Mouse (Mus musculus): Measurements from ENCODE around the gene Map3k11.

The Map3k11 gene

DNA sequence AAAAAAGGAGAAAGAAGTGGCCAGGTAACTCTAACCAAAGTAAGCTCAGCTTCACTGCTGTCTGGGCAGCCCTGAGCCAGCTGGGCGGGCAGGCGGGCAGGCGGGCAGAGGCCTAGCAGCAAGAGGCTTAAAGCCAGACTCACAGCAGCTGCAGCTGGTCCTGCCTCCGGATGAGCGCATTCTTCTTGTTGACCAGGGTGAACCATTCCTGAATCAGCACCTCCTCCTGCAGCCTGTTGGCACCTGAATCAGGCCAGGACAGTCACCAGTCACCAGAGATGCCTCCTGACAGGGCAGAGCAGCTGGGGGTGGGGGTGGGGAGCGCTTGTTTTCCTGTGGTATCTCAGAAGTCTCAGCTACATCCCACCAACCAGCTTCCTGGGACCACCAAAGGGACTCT lies 21.5 kb downstream of the Map3k11 start:
- no peak for DNase-seq (ENCODE audit: low spot score in 2 of 2)

DNA sequence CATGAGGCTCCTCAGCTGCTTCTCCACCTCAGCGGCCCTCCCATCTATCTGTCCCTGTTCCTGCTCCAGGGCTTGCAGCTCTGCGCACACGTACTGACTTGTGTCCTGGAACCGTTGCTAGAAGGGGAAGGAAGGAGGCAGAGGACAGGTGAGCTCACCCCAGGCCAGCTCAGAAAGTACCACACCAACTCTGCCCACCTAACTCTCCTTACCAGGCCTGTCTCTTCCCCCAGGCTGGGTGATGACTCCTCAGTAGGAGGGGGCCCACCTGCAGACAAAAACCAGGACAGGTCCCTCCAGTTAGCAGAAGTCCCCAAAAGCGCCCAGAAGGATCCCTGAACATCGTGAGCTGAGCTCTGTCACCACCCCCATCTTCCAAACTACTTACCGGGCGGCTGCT lies 22.0 kb downstream of the Map3k11 start:
- no peak for DNase-seq (ENCODE audit: low spot score in 2 of 2)

DNA sequence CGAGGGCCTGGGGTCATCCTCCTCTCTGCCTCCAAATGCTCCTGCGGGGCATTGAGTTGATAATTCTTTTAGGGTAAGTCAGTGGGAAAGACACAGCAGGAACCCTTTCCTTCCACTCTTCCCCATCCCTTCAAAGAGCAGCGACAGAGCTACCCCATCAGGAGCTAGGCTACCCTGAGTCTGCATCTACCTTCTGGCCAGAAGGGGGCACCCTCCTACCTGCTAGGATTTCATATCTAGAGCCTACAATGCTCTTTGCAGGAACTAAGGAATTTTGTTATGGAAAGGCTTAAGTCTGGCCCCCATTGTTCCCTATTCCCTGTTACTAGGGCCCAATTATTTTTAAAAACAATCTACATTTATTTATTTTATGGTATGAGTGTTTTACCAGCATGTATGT lies 22.7 kb downstream of the Map3k11 start:
- peak; percentile 75 to 86 for DNase-seq (ENCODE audit: low spot score in 2 of 2)

DNA sequence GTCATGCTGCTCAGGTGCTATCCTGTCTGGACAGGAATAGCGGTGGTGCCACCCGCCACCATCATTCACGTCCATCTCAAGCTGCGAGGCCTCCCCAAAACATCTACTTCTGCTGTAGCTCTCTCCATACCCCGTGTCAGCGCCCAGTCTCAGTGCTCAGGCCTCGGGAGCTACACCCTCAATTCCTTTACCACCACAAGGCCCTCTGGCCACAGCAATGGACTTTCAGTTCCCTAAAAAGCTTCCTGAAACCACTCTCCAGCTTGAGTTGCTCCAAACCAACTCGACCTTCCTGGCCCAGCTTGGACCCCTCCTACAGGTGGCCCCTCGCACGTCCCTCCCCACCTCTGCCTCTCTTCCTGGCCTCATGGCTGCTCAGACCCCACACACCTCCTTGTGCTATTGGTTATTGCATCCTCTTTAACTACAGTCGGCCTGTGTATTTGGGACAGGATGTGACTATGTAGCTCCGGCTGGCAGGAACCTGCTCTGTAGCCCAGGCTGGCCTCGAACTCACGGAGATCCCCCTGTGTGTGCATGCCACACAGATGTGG lies 23.4 kb downstream of the Map3k11 start:
- DNase-seq (ENCODE audit: low spot score in 2 of 2), result no peak

DNA sequence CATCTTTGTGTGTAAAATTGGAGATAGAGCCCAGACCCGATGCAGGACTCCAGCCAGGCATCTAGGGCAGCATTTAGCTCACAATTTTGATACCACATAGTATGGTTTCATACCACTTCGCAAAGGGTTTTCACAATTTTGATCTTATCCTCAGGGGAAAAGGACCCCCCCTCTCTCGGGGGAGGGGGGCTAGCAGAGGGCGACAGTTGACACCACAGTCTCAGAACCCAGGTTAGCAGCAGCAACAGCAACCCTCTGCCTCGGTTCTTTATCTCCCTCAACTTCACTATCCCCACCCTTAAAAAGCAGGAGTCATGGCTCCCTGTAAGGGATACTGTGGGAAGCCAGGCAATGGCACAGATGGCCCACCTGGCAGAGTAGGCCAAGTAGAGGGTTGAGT lies 24.7 kb downstream of the Map3k11 start:
- DNase-seq (ENCODE audit: low spot score in 2 of 2), result no peak

DNA sequence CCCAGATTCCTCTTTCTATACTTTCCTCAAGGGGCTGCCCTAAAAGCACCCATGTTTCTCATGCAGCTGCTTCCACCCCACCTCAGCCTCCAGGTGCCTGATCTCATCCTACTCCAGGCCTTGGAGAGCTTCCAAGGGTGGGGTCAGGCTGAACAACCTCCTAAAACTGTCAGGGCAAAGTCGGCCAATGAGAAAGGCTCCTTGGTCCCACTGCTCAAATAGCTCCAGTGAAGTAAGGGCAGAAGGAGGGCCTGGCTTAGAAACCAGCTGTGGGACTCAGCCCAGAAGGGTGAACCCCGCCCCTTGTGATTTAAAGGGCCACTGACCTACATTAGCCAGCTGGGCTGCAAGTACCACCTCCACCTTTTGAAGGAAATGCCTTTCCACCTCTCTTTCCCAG lies 25.2 kb downstream of the Map3k11 start:
- DNase-seq (ENCODE audit: low spot score in 2 of 2), result no peak

DNA sequence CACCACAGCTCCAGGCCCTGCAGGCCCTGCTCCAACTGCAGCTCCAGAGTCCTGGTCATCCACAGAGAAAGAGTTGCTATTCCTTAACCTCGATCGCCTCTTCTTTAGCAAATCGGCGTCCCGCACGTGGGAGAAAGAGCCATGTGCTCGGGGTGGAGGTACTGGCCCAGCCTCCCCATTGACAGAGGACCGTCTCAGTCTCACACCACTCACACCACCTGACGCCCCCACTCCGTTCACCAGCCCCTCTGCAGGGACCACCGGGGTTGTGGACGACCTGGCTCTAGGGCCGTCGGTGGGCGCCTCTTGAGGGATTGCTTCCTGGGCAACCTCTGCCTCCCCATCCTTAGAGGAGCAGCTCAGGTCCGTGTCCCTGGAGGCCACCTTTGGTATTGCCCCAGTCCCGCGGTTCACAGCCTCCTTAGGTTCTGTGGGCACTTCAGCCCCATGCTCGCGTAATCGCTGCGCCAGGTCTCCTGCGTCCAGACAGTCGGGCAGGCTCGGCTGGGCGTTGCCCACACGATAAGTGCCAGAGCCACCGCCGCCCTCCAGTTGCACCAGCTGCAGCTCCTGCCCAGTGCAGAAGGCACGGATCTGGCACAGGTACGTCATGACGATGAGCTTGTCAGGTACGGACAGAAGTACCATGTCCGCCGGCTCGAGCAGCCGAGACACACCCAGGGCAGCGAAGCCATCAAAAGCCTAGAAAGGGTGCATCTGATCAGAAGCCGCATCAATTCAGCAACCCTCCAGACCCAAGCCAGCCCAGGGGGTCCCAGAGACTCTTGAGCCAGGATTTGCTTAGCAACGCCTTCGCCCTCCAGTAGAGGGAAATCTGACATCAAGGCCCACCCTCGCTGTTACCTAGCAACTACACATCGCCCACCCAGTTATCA lies 27.5 kb downstream of the Map3k11 start:
- peak; percentile 53 to 54 for DNase-seq (ENCODE audit: low spot score in 2 of 2)

DNA sequence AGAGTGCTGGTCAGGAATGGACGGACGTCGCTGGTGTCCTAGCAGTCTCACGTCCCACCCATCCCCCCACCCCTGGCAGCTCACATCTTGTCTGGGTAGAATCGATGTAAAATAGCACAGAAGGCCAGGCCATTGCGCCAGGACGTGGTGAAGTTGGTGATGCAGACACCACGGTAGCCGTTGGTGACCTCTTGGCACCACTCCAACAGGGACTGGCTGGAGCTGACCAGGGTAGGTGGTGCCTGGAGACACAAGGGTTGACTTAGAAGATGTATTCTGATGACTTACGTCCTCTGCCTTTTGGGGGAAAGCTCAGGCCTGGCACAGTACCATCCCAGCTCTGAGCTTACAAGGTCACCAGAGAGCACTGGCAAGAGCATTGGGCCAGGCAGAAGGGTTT lies 28.4 kb downstream of the Map3k11 start:
- no peak for DNase-seq (ENCODE audit: low spot score in 2 of 2)

DNA sequence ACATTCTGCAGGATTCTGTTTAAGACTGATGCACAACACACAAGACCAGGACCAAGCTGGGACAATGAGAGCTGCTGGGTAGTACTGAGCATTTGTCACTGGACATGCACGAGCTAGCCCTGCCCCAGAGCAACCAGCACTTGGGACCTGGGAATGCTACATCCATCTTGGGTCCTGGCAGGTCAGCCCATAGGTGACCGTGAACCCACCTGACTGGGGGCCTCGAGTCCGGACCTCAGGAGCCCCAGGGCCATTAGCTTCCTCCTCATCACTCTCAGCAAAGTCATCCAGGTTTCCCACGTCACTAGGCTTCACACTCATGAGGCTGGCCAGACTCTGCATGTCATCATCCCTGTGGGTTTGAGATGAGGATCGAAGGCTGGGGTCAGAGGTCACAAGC lies 32.7 kb downstream of the Map3k11 start:
- DNase-seq (ENCODE audit: low spot score in 2 of 2), result no peak

DNA sequence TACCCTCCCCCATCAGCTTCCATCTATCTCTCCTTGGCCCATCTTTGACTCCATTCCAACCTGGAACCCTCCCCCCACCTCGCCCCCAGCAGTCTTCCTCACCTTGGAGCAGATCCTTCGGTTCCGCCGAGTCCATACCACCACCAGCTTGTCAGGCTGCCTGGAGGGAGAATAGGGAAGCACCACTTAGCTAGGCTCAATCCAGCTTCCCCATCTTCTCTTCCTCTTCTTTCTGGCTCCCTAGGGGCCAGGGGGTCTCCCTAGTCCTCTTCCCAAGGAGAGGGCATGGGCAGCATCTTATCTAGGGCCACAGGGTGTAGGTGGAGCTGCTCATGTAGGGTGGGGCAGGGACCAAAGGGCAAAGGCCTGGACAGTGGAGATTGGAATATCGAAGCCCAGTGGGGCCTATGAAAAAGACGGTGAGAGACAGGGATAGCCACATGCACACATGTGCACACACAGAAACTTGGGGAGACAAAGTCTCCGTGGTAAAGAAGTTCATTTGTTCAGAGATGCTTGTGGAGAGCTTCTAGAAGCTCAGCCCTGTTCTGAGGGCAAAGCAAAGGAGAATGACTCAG lies 34.4 kb downstream of the Map3k11 start:
- DNase-seq (ENCODE audit: low spot score in 2 of 2), result no peak

DNA sequence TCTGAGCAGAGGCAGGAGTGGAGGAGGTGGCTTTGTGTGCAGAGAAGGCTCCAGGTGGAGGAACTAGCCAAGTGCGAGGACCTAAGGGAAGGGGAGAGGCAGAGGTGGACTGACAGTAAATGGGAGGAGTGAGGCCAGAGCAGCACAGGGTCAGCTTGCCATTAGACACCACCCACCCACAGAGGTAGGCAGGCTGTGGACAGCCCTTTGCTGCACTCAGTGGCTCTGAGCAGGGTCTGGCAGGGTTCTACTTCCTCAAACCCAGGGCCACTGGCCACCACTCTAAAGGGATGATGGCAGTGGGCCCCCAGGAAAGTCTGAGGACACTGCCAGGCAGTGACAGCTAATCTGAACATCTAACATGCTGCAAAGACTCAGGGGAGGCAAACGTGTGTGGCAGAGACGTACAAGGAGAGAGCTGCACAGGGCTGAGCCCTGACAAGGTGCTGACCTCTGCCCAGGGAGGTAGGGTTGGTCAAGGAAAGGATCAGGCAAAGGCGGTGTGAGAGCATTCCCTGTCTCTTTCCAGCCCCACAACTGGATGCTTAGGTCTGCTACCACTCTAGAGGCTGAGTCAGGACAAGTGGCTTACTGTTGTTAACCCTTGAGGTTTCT lies 35.5 kb downstream of the Map3k11 start:
- no peak for DNase-seq (ENCODE audit: low spot score in 2 of 2)

DNA sequence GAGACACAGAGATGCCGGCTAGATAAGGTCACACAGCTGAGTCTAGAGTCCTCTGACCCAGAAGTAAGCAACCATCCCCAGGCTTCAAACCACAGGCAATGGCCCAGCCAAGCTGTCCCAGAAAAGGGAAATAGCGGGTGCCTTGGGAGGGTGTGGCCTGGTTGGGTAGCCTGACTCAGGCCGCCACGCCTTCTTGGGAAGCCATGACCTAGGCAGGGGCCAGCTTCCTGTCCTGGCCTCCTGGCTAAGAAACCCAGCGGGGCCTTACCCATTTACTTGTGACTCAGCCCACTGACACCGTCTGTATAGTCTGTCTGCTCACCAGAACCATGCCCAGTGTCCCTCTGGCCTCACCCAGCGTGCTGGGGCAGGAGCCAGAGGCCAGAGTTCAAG lies 36.0 kb downstream of the Map3k11 start:
- no peak for DNase-seq (ENCODE audit: low spot score in 2 of 2)

DNA sequence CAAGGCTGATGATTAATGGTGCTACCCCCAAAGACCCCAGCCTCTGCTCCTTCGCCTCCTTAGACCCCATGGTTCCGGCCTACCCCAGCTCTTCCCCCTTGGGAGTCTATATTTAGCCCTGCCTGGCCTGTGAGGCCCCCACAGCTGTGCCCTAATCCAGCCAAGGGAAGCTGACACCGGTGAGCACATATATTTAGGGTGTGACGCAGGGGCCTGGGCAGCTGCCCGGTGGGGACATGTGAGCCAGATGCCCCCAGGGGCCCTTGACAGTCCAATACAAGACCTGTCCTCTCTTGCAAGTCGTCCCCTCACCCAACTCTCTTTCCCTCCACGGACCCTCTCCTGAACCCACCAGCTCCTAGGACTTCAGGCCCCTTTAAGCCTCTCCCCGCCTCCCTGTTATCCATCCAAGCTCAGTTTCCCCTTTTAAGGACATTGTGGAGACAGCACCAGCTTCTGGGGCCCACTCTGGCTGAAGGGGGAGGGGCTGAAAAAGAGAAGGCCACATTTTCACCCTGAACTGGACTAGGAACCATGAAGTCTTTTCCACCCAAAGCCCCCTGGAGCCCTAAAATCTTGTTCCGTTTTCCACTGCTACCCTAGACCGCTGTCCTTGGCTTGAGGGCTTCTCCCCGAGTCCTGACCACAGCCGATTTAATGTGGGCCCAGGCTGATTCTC lies 36.6 kb downstream of the Map3k11 start:
- DNase-seq (ENCODE audit: low spot score in 2 of 2), result no peak

DNA sequence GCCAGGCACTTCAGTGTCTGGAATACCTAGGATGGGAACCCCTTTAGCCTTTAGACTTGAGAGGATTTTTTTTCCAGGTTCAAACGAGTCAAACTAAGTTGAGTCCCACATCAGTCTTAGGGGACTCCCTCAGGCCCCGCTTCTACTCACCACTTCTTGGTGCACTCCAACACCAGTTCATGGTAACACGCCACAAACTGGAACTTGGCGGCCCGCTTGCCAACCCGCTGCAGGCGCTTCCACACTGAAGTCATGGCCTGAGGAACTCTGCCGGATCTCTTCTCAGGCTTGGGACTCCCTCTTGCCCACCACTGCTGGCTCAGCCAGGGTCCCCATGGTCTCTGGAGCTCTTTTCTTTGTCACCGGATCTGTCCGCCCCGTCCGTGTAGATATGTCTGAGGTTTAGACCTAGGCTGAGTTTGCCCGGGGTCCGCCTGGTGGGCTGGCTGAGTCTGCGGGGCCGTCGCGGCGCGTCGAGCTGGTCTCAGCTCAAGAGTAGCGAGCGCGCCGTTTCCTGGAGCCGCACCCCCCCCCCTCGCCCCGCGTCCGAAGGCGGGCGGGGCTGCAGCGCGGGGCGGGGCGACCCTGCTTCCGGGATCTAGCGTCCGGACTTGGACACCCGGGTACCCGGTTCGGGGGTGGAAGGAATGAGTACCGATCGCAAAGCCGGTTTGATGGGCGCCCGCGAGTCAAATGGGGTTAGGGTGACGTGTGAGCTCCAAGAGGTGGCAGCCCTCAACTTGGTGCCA lies 37.4 kb downstream of the Map3k11 start, which contains the start of gene Ehbp1l1:
Gene Ehbp1l1 (minus strand): TSS at position 551 of the 749 bp plus-strand sequence.
- no peak for DNase-seq (ENCODE audit: low spot score in 2 of 2)

DNA sequence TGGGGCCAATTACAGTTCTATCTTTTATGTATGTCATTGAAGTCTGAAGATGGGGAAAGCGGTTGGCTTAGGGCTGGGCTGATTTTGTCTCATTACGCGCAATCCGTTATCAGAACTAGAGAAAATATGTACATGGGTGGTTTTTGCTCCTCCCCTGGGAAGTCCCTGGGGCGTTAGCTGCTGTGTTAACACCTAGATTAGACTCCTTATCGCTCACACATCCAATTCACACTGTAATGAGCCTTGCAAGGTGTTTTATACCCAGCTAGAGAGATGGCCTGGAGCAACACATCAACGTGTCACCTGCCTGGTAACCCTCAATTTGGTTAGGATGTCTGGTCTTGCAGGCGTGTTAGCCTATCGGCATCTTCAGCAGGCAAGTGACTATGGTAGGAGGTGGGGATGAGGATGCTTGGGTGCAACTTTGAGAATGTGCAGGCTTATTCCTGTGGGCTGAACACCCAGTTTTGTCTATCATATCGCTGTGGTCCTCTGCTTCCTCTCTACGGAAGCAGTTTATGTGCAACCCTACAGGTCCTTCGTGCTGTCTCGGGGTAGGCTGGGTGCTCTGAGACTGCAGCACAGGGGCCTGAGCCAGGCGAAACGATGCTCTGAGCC lies 38.5 kb downstream of the Map3k11 start:
- DNase-seq (ENCODE audit: low spot score in 2 of 2), result no peak

DNA sequence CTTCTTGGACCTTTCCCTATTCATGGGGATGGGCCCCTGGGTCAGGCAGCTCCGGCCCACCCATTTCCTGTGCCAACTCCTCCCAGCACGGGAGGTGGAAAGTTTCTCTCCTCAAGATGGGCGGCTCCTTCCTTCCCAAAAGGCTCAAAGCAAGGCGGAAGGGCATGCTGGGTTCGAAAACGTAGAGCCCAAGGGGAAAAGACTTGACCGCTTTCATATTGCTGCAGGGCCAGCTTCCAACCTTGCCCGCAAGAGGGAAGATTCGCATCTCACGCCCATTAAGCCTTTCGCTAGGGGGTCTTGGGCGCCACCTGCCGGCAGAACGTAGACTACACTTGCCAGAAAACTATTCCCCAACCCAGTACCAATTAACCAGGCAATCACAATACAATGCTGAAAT lies 39.2 kb downstream of the Map3k11 start:
- peak; percentile 90 to 93 for DNase-seq (ENCODE audit: low spot score in 2 of 2)

DNA sequence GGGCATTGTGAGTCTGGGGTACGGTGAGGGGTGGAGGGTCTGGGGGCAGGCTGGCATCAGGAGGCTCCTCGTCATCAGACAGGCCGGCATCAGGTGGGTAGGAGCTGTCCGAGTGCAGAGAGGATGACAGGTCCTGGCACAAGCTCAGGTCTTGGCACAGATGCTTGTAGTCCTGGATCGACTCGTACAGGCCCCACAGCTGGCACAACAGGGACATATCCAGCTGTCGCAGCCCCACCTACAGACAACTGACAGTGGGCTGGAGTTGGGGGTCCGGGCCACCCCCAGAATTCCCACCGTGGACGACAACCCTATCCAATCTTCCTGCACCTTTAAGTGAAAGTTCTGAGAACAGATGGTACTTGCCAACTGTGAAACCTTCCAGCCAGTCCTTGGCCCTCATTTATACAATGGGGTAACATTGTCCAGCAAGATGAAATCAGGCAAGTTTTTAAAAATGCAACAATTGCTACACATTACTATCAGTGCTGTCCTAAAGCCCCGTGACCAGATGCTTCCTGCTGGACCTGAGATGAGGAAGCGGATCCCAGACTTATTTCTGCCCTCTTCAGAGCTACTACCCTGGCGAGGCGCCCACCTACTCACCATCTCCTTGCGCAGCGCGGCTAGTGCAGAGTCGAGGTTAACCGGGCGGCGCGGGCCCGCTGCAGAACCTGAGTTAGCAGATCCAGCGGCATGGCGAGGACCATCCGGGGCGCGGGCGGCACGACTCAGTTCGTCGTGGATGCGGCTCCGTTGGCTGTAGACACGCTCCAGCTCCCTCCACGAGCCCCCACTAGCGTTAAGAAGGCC lies 40.3 kb downstream of the Map3k11 start:
- DNase-seq (ENCODE audit: low spot score in 2 of 2), result peak; percentile 54 to 73

DNA sequence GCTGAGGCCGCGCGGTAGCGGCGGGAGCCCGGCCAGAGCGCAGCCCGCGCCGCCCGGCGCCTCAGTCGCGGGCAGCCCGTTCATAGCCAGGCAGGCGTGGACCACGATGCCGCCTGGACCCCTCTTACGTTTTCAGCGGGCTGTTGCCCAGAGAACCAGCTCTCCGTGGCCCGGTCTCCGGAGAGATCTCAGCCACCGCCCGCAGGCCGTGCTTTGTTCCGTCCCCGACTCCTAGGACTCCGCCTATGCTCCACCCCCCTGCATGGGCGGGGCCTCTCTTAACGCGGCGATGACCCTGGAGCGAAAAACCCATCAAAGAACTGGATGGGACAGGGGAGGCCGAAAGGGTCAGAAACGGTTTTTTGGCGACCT lies 40.9 kb downstream of the Map3k11 start, which contains the start of gene Fam89b:
Gene Fam89b (minus strand): TSS at position 210 of the 372 bp plus-strand sequence.
- peak; percentile 79 to 85 for DNase-seq (ENCODE audit: low spot score in 2 of 2)

DNA sequence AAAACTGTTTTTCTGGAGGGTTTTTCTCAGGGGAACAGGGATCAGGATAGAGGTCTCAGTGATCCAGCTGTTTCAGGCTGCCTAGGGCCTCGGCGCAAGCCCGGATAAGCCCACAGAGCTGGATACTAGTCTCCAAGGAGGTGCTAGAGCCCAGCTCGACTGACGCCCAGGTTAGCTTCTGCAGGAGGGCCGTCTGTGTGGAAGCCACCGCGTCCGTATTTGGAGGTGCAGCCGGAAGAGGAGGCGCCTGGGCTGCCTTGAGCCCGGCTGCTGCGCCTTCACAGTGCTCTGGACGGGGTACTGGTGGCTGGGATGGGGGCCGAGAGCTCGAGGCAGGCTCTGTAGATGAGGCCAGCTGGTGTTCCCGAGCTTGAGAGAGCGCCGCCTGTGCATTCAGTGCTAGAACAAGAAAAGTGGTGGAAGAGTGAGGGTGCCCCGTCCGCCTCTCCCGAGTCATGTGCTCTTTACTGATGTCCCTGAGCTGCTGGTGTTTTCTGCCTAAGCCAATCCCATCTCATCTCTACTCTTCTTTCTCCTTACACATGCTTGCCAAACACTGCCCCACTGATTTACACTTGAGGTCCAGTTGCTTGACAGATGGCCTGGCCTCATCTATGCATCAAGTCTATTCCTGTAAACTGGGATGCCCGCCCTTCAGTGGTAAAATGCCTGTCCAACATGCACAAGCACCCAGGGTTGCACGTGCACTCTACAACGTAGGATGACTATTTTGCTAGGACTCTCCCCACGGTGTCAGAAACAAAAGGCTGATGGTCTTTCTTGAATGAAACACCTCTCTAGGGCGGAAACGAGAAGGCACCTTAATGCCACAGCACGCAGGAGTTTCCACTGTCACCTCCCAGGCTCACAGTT lies 42.0 kb downstream of the Map3k11 start:
- DNase-seq (ENCODE audit: low spot score in 2 of 2), result no peak

Measured in right cerebral cortex, adult 2 months (tissue).